Mouse (Mus musculus): ENCODE measurements around the gene Tmem30c. TPM values are rescaled to one million over a fixed set of nuclear protein-coding genes. Genes with fewer than 3 reads are reported as not detected.

Tmem30c gene
- under 1 TPM; 0.19 to 0.29 TPM for total RNA-seq (2021)
- long read RNA-seq, experiment 1, result 0 reads
- long read RNA-seq, experiment 2, result 0 reads

DNA sequence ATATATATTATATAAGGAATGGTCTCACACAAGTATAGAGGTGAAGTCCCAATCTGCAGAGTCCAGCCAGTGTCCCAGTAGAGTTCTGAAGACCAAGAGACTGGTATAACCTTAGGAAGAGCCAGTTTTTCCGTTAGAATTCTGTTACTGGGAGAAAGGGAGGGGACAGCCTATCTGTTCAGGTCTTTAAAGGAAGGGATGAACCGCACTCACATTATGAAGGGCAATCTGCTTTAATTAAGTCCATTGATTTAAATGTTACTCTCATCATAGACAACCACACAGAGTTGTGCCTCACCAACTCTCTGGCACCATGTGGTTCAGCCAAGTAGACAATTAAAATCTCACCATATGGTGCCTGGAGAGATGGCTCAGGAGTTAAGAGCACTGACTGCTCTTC, at the start of gene Tmem30c:
Gene Tmem30c, minus strand, starts transcription at position 101 of the 400 bp plus-strand sequence.
- intact Hi-C loops (cut with DNase I), result no loop called here
- DNase-seq (ENCODE audit: low spot score in 2 of 2), result no peak

DNA sequence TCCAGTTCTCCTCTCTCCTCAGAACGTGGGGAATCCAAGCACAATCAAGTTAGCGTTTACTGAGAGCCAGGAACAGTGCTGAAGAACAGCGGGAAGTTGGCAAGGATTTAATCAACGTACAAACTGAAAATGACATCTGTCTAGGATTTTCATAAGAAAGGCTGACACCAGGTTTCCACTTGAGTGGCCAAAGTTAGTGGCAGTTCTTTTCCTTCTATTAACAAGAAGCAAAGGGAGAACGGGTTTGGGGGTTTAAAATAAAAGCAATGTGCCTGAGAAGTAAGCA, 47.9 kb upstream of the Tmem30c start:
- intact Hi-C loops (cut with DNase I), result no loop called here

DNA sequence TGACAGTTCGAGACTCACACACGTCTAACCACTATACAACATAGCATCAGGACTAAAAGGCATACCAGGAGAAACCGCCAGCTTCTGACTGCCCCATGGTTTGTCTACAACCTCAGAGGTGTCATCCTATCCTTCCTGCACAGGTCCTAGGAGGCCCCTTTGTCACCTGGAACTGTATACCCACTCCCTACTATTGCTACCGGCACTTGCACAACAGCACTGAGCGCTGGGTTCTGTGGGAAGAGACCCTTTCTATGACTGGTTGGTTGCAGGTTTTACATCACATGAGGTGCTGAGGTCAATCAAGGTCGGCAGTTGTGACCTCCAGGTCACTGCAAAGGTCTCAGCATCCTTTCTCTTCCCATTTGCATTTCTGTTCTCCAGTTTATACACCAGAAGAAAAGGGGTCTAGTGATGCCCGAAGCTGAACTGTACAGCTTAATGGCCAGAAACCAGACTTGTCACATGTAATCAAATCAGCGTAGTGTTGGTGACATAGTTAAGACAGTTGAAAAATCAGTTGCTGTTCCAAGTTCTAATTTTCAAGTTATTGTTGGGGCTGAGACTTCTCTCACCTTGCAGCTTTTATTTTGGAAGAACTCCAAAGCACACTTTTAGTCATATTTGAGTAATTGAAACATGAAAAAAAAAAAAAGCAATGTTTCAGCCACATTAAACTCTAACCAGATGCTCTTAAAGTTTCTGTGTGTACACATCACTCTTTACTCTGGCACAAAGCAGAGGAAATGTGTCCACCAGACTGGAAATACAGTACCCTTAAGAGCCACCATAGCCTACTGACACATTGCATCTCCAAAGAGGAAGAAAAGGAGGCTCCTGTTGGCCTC, 47.3 kb upstream of the Tmem30c start:
- intact Hi-C loops (cut with DNase I), result no loop called here
- DNase-seq (ENCODE audit: low spot score in 2 of 2), result no peak

More for the DNA sequence above, 47.9 kb upstream of the Tmem30c start:
- DNase-seq (ENCODE audit: low spot score in 2 of 2), result no peak

DNA sequence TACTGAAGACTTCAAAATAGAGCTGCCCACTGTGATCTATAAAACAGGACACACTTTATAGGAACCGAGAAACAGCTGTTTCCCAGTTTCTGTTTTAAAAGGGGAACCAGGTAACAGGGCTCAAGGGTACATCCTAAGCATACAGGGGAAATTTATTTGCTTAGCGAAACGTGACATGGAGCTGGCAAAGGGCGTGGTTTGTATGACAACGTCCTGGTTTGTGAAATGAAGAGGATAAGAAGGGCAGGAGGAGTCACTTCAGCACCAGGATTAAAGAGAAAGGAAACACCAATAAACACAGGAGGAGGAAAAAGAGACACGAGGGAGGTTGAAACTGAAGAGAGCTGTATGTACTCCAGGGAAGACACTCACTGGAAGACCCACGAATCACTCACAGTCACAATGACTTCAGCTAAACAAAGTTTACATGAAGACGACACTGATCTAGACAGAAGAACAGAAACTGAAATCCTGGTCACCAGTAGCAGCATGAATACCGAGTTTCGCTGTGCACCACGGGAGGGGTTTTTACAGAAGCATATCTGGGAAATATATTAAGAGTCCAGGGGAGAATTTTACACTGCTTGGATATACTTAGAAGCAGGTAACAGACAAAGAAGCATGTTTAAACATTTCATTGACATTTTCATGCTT, 44.2 kb upstream of the Tmem30c start:
- DNase-seq (ENCODE audit: low spot score in 2 of 2), result peak in 1 of 2 experiments; percentile 19
- intact Hi-C loops (cut with DNase I), result no loop called here

DNA sequence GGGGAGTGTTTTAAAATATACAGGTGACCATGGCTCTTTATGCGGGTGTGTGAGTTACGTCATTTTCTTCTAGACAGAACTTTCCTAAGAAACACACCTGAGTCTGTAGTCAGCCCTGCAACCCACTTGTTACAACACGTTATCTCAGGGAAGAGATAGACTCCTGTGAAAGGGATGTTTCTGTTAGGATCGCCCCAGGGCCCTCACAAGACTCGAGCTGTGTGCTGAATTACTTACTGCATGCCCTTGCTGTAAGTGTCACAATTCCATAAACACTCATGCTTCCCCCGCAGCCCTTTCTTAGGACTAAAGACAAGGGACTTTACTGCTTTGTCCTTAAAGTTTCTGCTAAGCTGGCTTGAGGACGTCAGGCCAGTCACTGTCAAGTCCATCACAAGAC, 39.6 kb upstream of the Tmem30c start:
- intact Hi-C loops (cut with DNase I), result no loop called here

DNA sequence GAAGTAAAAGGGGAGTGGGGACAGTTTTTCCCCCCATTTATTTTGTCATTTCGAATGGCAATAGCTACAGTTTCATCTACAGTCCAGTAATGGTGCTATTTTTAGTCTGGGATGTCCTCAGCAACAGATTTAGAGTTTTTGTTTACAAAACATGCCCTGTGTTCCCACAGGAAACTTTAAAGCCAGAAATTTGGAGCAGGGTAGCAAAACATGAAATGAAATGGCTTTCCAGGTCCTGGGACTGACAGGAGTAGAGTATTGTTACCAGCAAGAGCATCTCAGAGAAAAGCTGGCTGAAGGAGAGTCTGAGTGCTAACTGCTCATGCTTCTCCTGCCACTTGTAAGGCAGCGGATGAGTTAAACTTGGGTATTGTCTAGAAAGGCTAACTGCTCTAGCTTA, 37.4 kb upstream of the Tmem30c start:
- no peak for DNase-seq (ENCODE audit: low spot score in 2 of 2)
- intact Hi-C loops (cut with DNase I), result no loop called here

More for the DNA sequence above, 39.6 kb upstream of the Tmem30c start:
- no peak for DNase-seq (ENCODE audit: low spot score in 2 of 2)

DNA sequence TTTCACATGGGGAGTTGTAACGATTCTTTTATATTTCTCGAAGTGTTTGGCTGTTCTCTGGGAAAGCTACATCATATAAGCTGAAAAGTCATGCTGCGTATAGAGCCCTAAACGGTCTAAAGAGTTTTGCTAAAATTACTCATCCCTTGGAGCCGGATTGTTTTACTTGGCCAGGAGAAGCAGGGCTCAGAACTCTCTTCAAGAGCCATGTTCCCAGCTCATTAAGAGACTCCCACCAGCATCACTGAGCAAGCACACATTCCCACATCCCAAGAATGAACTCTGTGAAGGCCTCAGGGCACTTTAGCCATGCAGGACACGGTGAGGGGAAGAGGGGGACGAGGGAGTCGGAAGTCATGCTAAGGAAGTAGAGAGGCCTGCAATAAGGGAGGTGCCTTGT, 36.4 kb upstream of the Tmem30c start:
- DNase-seq (ENCODE audit: low spot score in 2 of 2), result no peak
- intact Hi-C loops (cut with DNase I), result no loop called here

DNA sequence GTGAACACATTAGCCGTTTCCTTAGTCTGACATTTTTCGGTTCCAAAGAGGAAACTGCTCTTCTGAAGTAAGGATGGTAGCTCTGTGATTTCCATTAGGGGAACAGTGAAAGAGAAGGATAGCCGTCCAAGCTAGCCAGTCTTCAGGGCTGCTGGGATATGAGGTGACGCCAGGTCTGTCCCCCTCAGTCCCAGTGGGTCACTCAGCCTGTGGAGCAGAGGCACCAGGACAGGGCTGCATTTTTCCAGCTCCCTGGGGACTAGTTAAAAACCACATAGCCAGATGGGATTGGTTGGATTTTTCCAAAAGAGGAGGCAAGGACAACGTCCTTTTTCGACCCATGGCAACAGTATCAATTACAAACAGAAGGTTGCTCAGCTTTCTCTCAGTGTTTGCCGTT, 34.3 kb upstream of the Tmem30c start:
- intact Hi-C loops (cut with DNase I), result no loop called here
- DNase-seq (ENCODE audit: low spot score in 2 of 2), result no peak

DNA sequence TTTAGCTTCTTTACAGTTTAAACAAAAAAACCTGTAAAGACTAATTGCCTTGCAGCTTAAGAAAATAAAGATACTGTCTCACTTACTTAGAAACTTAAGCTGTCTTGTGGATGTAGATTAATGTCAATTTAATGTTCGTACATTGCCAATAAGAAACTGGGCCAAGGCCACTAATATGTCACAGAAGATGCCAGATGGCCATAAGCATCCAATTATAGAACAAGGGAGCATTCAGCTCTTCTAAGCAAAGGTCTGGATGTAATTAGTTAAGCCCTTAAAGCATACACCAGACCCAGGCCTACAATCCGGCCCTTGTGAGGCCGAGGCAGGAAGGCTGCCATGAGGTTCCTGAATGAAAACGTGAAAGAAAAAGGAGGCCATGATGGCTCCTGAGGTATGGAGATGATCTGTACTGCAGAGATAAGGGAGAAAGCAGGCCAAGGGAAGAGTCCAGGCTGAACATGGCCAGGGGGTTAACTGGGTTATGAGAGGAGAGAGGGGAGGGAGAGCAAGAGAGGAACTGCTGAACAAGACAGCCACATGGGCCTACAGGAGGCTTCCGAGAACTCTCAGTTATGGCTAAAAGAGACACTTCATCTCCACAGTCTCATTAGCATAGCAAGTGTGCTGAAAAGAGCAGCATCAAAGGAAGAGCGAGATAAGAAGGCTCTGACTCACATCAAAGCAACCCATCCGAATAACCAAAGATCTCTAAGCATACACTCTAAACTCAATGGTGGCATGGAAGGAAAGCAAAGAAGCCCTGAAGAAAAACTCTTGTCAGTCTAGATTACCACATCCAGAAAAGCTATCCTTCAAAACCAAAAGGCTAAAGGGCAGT, 26.8 kb upstream of the Tmem30c start:
- intact Hi-C loops (cut with DNase I), result no loop called here
- DNase-seq (ENCODE audit: low spot score in 2 of 2), result no peak

DNA sequence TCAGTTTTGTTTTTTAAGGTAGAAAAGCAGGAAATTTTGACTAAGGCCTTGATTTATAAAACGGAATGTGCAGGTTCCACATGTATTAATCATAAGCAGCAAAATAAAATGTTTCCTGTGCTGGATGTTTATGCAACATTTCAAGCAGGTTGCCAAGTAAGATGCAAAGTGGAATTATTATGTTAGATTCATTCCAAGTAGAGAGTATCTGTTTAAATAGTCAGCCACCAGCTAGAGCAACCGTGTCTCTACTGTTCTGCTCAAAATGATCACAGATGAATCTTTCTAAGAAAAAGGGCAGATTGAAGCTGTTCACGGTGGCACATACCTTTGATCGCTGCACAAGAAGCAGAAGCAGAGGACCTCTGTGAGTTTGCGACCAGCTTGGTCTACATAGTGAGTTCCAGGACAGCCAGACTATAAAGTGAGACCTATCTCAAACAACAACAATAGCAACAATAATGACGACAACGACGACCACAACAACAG, 26.0 kb upstream of the Tmem30c start:
- intact Hi-C loops (cut with DNase I), result no loop called here
- no peak for DNase-seq (ENCODE audit: low spot score in 2 of 2)

DNA sequence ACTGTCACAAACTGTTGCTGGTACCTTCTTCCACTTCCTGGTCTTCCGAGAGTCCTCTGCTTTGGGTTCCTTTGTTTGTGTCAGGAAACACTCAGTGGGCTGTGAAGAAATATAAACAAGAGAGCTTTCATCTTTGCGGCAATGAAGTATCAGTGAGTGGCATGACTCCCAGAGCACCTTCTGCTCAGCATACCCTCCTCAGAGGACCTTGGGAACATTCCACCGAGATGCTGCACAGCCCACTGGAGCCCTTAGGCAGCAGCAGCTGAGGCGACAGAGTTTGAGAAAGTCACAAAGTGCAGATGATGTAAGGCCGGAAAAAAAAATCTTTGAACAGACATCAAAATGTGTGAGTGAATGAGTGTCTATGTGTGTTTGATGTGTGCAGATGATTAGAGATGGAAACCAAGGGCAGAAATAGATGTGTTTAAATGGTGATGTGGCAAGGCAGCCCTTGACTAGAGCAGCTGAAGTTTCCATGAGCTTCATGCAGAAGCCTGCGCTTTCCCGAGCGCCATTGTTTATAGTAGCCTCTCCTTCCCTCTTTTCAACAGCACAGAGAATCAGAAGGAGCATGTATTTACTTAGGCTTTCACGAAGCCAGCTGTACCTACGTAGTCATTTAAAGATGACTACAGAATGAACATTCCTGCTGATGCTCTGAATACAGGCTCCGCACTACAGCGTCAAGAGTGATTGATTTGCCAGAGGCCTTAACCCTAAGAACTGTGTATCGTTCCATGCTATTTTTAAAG, 25.4 kb upstream of the Tmem30c start:
- DNase-seq (ENCODE audit: low spot score in 2 of 2), result no peak
- intact Hi-C loops (cut with DNase I), result no loop called here

DNA sequence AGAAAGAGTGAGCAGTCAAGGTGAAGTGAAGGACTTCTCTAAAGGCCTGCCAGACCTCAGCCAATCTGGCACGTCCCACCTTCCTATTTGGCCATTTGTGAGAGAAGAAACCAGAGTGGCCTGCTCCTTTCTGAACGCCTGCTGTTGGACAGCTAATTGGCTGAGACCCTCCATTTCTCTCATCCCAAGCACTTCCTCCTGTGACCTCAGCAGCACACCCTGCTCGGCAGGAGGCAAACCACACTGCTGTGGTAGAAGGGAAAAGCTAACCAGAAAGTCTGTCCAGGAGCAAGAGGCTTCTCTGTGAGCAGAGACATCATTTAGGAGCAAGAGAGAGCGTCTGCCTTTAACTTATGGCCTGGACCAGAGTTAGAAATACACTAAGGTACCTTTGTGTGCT, 24.5 kb upstream of the Tmem30c start:
- no peak for DNase-seq (ENCODE audit: low spot score in 2 of 2)
- intact Hi-C loops (cut with DNase I), result no loop called here

DNA sequence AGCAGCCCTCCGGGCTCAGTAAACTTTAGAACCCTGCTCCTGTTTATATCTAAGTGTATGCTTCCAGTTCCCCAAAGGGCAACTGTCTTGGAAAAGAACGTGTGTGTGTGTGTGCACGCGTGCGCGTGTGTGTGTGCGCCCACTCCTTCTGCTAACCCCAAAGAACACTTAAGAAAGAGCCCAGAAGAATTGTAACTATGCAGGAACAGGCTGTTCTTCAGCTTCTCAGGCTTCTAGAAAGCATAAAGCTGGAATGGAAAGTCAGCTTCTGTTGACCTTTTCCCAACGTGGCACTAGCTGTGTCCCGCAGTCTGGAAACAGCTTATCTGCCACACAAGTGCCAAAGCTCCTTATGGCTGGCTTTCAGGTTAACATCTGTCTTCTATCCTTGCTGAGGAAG, 22.4 kb upstream of the Tmem30c start:
- intact Hi-C loops (cut with DNase I), result no loop called here
- DNase-seq (ENCODE audit: low spot score in 2 of 2), result no peak

DNA sequence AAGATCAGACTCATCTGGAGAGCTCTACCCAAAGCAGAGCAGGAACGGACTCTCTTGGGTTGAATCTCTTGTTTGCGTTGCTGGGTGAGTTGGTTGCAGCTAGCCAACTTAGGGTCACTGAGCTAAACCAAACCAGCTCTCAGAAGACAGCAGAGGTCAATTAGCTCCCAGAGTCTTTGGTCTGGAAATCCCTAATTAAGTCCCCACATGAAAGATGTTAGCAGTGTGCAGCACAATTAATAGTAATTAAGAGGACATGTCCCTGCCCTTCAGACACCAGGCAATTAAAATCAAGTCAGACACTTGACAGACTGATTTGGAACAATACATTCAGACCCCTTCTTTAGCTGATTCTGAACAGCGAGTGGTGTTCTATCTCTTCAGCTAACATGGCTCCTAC, 21.6 kb upstream of the Tmem30c start:
- no peak for DNase-seq (ENCODE audit: low spot score in 2 of 2)
- intact Hi-C loops (cut with DNase I), result no loop called here

DNA sequence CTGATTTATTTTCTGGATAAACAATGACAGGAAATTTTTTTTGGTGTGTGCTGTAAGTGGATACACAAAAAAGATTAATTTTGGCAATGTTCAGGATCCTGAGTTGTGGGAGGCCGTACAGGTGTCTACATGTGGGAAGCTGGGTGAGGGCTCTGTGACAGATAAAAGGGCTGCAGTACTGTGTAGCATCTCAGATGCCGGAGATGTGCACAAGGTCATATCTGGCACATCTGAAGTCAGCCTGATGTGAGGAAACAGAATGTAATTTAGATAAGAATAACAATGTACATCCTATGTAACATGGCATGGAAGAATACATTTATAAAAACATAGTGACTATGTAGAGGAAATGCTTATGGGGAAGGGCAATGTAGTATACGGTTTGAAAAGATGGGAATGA, 20.8 kb upstream of the Tmem30c start:
- intact Hi-C loops (cut with DNase I), result no loop called here
- DNase-seq (ENCODE audit: low spot score in 2 of 2), result no peak

DNA sequence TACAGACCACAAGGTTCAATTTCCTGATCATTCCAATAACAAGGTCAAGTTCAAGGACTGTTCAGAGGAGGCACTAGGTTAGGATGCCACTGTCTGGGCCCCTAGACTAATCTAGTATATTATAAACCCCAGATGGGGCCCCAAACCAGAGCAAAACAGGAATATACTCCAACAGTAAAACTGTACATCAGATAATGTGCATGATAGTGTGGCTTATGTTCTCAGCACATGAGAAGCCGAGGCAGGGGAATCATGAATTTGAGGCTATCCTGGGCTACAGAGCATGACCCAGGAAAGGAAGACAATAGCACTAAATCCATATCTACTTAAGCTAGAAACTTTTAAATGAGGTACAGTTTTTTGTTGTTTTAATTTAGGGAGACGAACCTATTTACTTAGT, 19.5 kb upstream of the Tmem30c start:
- no peak for DNase-seq (ENCODE audit: low spot score in 2 of 2)
- intact Hi-C loops (cut with DNase I), result no loop called here

DNA sequence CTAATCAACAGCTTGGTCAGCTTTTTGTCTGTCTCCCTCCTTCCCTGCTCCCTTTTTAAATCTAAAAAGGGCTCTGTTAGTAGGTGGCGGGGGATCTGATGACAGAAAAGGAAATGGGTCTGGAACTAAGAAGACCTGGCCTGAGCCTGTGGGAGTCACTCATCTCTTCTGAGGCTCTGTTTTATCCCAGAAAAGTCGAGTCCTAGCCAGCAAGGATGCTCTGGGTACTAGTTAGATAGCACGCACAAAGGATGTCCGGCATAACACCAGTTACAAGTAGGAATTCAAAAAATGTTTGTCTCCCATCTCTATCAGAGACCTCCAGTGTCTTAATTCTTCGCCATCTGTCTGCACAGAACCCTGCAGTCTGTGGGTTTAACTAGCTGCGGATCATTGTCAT, 12.8 kb upstream of the Tmem30c start:
- intact Hi-C loops (cut with DNase I), result no loop called here
- no peak for DNase-seq (ENCODE audit: low spot score in 2 of 2)

DNA sequence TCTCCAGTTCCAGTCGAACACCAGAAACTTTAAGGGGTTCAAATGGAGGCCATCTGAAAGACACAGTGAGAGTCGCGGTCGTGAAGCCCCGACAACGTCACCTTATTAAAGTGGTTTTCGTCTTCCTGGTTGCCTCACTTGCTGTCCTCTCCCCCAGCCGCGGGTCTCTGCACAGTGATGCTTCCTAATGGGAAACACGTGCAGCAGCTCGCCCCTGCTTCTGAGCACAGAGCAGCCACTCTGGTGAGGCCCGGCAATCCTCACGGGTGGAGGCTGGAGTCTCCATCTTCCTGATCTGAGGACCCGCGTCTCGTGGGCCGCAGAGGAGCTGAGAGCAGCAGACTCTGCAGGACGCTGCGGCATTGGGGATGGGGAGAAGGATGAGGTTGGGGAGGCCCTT, 11.1 kb upstream of the Tmem30c start:
- DNase-seq (ENCODE audit: low spot score in 2 of 2), result no peak
- intact Hi-C loops (cut with DNase I), result no loop called here

All from left cerebral cortex, postnatal 14 days (tissue).